Mouse (Mus musculus): ENCODE measurements at regions not wholly inside any gene's neighbourhood (a gene's known extent, or its start where the extent isn't known, plus 50 kb on each side); places are given as distances from the start of the nearest gene placed in this dataset.
"Not testable (repeated sequence)": the region's sequence is repeated elsewhere in the genome, so short reads cannot be mapped to it uniquely, and the experiment has no call there.

DNA sequence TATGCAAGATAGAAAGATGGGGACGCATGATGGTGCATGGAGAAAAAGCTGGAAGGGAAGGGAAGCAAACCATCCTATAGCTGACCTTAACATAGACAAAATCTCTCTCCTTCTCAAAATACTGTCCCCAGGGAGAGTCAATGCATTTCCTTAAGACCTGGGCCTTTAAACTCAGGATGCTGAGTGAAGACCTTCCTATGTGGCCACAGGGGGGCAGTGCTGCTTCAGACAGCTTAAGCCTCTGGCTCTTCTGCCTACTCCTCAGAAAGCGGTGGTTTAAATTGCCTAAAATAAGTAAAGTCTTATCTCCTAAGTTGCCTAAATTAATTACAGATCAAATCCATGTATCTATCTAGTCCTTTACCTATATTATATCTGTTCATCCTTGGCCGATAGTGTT, 449.4 kb upstream of the Olfr1507 start:
- not testable (repeated sequence) for H3K27me3 ChIP-seq (replicated peaks; ENCODE audit: control insufficient read depth, insufficient read depth, low read length); ATAC-seq; H3K4me3 ChIP-seq (ENCODE audit: low read length); H3K4me2 ChIP-seq (ENCODE audit: low read depth, low read length); H3K27ac ChIP-seq (ENCODE audit: low read length); H3K9me3 ChIP-seq (ENCODE audit: control insufficient read depth, low read length); H3K36me3 ChIP-seq (ENCODE audit: control insufficient read depth, insufficient read depth, low read length); H3K9ac ChIP-seq (ENCODE audit: low read depth, low read length); H3K4me1 ChIP-seq (ENCODE audit: control insufficient read depth, insufficient read depth, low read length)
- no CpG with 5 or more reads among the region's 3 CpGs for WGBS

- not testable (repeated sequence) for H3K27me3 ChIP-seq (replicated peaks; ENCODE audit: control insufficient read depth, insufficient read depth, low read length); ATAC-seq; H3K4me3 ChIP-seq (ENCODE audit: low read length); H3K4me1 ChIP-seq (ENCODE audit: control insufficient read depth, insufficient read depth, low read length); H3K9ac ChIP-seq (ENCODE audit: low read depth, low read length); H3K27ac ChIP-seq (ENCODE audit: low read length); H3K36me3 ChIP-seq (ENCODE audit: control insufficient read depth, insufficient read depth, low read length); H3K4me2 ChIP-seq (ENCODE audit: low read depth, low read length); H3K9me3 ChIP-seq (ENCODE audit: control insufficient read depth, low read length)
Observed at GRCm38 (mm10) chr14:52942438-52942837, 446.9 kb upstream of the Olfr1507 start.

DNA sequence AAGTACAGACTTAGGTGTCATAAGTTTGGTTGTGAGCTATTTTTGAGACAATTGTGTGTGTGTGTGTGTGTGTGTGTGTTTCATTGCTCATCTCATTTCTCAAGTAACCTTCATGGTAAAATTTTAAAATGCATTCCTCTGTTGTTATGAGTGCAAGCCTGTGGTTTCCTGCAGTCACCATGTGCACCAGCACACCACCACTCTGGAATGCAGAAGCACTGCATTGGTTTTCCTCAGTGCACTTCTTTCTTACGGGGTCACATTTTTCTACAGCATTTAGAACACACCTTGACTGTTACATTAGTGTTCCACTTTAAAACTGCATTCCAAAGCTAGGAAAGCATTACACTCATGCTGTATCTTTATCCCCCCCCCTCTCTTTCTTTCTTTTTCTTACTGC, 446.2 kb upstream of the Olfr1507 start:
- H3K4me2 ChIP-seq (ENCODE audit: low read depth, low read length); H3K9ac ChIP-seq (ENCODE audit: low read depth, low read length); H3K27me3 ChIP-seq (replicated peaks; ENCODE audit: control insufficient read depth, insufficient read depth, low read length); H3K36me3 ChIP-seq (ENCODE audit: control insufficient read depth, insufficient read depth, low read length); H3K4me3 ChIP-seq (ENCODE audit: low read length); ATAC-seq; H3K4me1 ChIP-seq (ENCODE audit: control insufficient read depth, insufficient read depth, low read length); H3K27ac ChIP-seq (ENCODE audit: low read length); H3K9me3 ChIP-seq (ENCODE audit: control insufficient read depth, low read length): not testable (repeated sequence)
- no CpG with 5 or more reads among the region's 1 CpGs for WGBS

GRCm38 (mm10) chr14:52920138-52920537, 424.6 kb upstream of the Olfr1507 start:
- not testable (repeated sequence) for H3K4me3 ChIP-seq (ENCODE audit: low read length); H3K27me3 ChIP-seq (replicated peaks; ENCODE audit: control insufficient read depth, insufficient read depth, low read length); H3K4me2 ChIP-seq (ENCODE audit: low read depth, low read length)

GRCm38 (mm10) chr14:52913814-52914213, 418.3 kb upstream of the Olfr1507 start:
- not testable (repeated sequence) for H3K4me3 ChIP-seq (ENCODE audit: low read length); ATAC-seq; H3K27ac ChIP-seq (ENCODE audit: low read length); H3K4me1 ChIP-seq (ENCODE audit: control insufficient read depth, insufficient read depth, low read length); H3K4me2 ChIP-seq (ENCODE audit: low read depth, low read length); H3K27me3 ChIP-seq (replicated peaks; ENCODE audit: control insufficient read depth, insufficient read depth, low read length); H3K9ac ChIP-seq (ENCODE audit: low read depth, low read length); H3K36me3 ChIP-seq (ENCODE audit: control insufficient read depth, insufficient read depth, low read length); H3K9me3 ChIP-seq (ENCODE audit: control insufficient read depth, low read length)
- no CpG with 5 or more reads among the region's 1 CpGs for WGBS

More at GRCm38 (mm10) chr14:52920138-52920537, 424.6 kb upstream of the Olfr1507 start:
- not testable (repeated sequence) for H3K9ac ChIP-seq (ENCODE audit: low read depth, low read length); H3K9me3 ChIP-seq (ENCODE audit: control insufficient read depth, low read length); H3K4me1 ChIP-seq (ENCODE audit: control insufficient read depth, insufficient read depth, low read length); ATAC-seq; H3K27ac ChIP-seq (ENCODE audit: low read length); H3K36me3 ChIP-seq (ENCODE audit: control insufficient read depth, insufficient read depth, low read length)
- WGBS, result no CpG with 5 or more reads among the region's 5 CpGs

GRCm38 (mm10) chr14:52899629-52900028, 404.1 kb upstream of the Olfr1507 start:
- ATAC-seq, result not testable (repeated sequence)

GRCm38 (mm10) chr14:52898310-52898709, 402.8 kb upstream of the Olfr1507 start:
- H3K9me3 ChIP-seq (ENCODE audit: control insufficient read depth, low read length); H3K27ac ChIP-seq (ENCODE audit: low read length); H3K4me3 ChIP-seq (ENCODE audit: low read length); H3K4me2 ChIP-seq (ENCODE audit: low read depth, low read length); H3K36me3 ChIP-seq (ENCODE audit: control insufficient read depth, insufficient read depth, low read length); H3K4me1 ChIP-seq (ENCODE audit: control insufficient read depth, insufficient read depth, low read length); ATAC-seq; H3K9ac ChIP-seq (ENCODE audit: low read depth, low read length); H3K27me3 ChIP-seq (replicated peaks; ENCODE audit: control insufficient read depth, insufficient read depth, low read length): not testable (repeated sequence)

More at GRCm38 (mm10) chr14:52899629-52900028, 404.1 kb upstream of the Olfr1507 start:
- H3K9ac ChIP-seq (ENCODE audit: low read depth, low read length); H3K27me3 ChIP-seq (replicated peaks; ENCODE audit: control insufficient read depth, insufficient read depth, low read length); H3K27ac ChIP-seq (ENCODE audit: low read length); H3K9me3 ChIP-seq (ENCODE audit: control insufficient read depth, low read length); H3K4me3 ChIP-seq (ENCODE audit: low read length); H3K36me3 ChIP-seq (ENCODE audit: control insufficient read depth, insufficient read depth, low read length); H3K4me2 ChIP-seq (ENCODE audit: low read depth, low read length); H3K4me1 ChIP-seq (ENCODE audit: control insufficient read depth, insufficient read depth, low read length): not testable (repeated sequence)
- no CpG with 5 or more reads among the region's 3 CpGs for WGBS

- H3K4me2 ChIP-seq (ENCODE audit: low read depth, low read length); H3K9me3 ChIP-seq (ENCODE audit: control insufficient read depth, low read length); H3K9ac ChIP-seq (ENCODE audit: low read depth, low read length); H3K36me3 ChIP-seq (ENCODE audit: control insufficient read depth, insufficient read depth, low read length); H3K27ac ChIP-seq (ENCODE audit: low read length); H3K4me3 ChIP-seq (ENCODE audit: low read length); ATAC-seq; H3K4me1 ChIP-seq (ENCODE audit: control insufficient read depth, insufficient read depth, low read length); H3K27me3 ChIP-seq (replicated peaks; ENCODE audit: control insufficient read depth, insufficient read depth, low read length): not testable (repeated sequence)
- WGBS, result no CpG with 5 or more reads among the region's 3 CpGs
Observed at GRCm38 (mm10) chr14:52879978-52880377, 384.4 kb upstream of the Olfr1507 start.

DNA sequence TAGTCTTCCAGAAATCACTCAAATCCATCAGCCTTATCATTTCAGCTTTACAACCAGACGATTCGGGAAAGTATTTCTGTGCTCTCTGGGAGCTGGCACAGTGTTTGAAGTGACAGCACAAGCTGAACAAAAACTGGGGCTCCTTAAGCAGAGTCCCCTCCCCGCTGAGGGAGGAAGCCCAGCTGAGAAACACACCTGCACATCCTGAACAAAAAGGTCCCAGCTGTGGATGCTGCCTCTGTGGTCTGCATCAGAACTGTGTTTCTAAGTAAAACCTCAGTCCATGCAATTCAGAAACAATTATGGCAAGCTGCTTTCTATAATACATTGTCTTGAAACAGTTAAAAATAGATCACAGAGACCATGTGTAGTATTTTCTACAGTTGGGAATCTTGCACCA, 368.3 kb upstream of the Olfr1507 start:
- H3K27me3 ChIP-seq (replicated peaks; ENCODE audit: control insufficient read depth, insufficient read depth, low read length); H3K4me3 ChIP-seq (ENCODE audit: low read length); ATAC-seq; H3K9me3 ChIP-seq (ENCODE audit: control insufficient read depth, low read length); H3K4me1 ChIP-seq (ENCODE audit: control insufficient read depth, insufficient read depth, low read length); H3K4me2 ChIP-seq (ENCODE audit: low read depth, low read length); H3K9ac ChIP-seq (ENCODE audit: low read depth, low read length); H3K36me3 ChIP-seq (ENCODE audit: control insufficient read depth, insufficient read depth, low read length); H3K27ac ChIP-seq (ENCODE audit: low read length): not testable (repeated sequence)
- no CpG with 5 or more reads among the region's 3 CpGs for WGBS

GRCm38 (mm10) chr14:52863107-52863506, 367.6 kb upstream of the Olfr1507 start:
- not testable (repeated sequence) for H3K4me1 ChIP-seq (ENCODE audit: control insufficient read depth, insufficient read depth, low read length); H3K9me3 ChIP-seq (ENCODE audit: control insufficient read depth, low read length); H3K4me2 ChIP-seq (ENCODE audit: low read depth, low read length); H3K9ac ChIP-seq (ENCODE audit: low read depth, low read length); ATAC-seq; H3K27ac ChIP-seq (ENCODE audit: low read length); H3K36me3 ChIP-seq (ENCODE audit: control insufficient read depth, insufficient read depth, low read length); H3K4me3 ChIP-seq (ENCODE audit: low read length); H3K27me3 ChIP-seq (replicated peaks; ENCODE audit: control insufficient read depth, insufficient read depth, low read length)
